Mouse (Mus musculus) cerebellum, adult 11-12 months (tissue): Measurements from ENCODE around the gene Nsl1.

Source experiments
- DNase-seq: peaks from one replicate; pipeline ENCODE4 v3.0.0; 2022

Nsl1 gene

GRCm38 (mm10) chr1:191095019-191095418 is 32.2 kb downstream of the Nsl1 start:
- DNase-seq = no peak

- DNase-seq = no peak
These were observed 34.3 kb downstream of the Nsl1 start for GRCm38 (mm10) chr1:191096871-191097681.

GRCm38 (mm10) chr1:191097802-191098747 is 35.3 kb downstream of the Nsl1 start, which contains the start of gene Batf3:
Gene Batf3 (plus strand): TSS chr1:191097847.
- no peak for DNase-seq

- DNase-seq = no peak
These were observed 36.3 kb downstream of the Nsl1 start for GRCm38 (mm10) chr1:191099114-191099513.

GRCm38 (mm10) chr1:191099772-191100291 is 37.0 kb downstream of the Nsl1 start:
- no peak for DNase-seq

- DNase-seq = no peak
These were observed 40.0 kb downstream of the Nsl1 start for GRCm38 (mm10) chr1:191102730-191103370.

GRCm38 (mm10) chr1:191105246-191105645 is 42.4 kb downstream of the Nsl1 start:
- DNase-seq = no peak

GRCm38 (mm10) chr1:191107306-191107705 is 44.5 kb downstream of the Nsl1 start:
- no peak for DNase-seq

GRCm38 (mm10) chr1:191109907-191110306 is 47.1 kb downstream of the Nsl1 start:
- no peak for DNase-seq

- DNase-seq = no peak
These were observed 48.3 kb downstream of the Nsl1 start for GRCm38 (mm10) chr1:191111146-191111545.

GRCm38 (mm10) chr1:191114868-191115267 is 52.1 kb downstream of the Nsl1 start:
- no peak for DNase-seq

- no peak for DNase-seq
These were observed 52.9 kb downstream of the Nsl1 start for GRCm38 (mm10) chr1:191115514-191116238.

GRCm38 (mm10) chr1:191122744-191123143 is 59.9 kb downstream of the Nsl1 start:
- no peak for DNase-seq

GRCm38 (mm10) chr1:191123696-191124095 is 60.9 kb downstream of the Nsl1 start:
- DNase-seq = no peak

- no peak for DNase-seq
These were observed 61.5 kb downstream of the Nsl1 start for GRCm38 (mm10) chr1:191124288-191124687.

- no peak for DNase-seq
These were observed 63.2 kb downstream of the Nsl1 start for GRCm38 (mm10) chr1:191125811-191126638.

- DNase-seq = no peak
These were observed 68.9 kb downstream of the Nsl1 start for GRCm38 (mm10) chr1:191131692-191132091.

GRCm38 (mm10) chr1:191132240-191132639 is 69.4 kb downstream of the Nsl1 start:
- no peak for DNase-seq

- no peak for DNase-seq
These were observed 70.1 kb downstream of the Nsl1 start for GRCm38 (mm10) chr1:191132934-191133333.

- no peak for DNase-seq
These were observed 72.6 kb downstream of the Nsl1 start for GRCm38 (mm10) chr1:191135406-191135805.
